Mouse (Mus musculus) layer of hippocampus, adult 18-20 months (tissue): ENCODE measurements around the gene Fahd1. TPM values are rescaled to one million over a fixed set of nuclear protein-coding genes. Genes with fewer than 3 reads are reported as not detected.
A peak's percentile ranks its signal among the peaks of the same experiment; 100 is the strongest.

ENCODE experiments used
- DNase-seq, 2 experiments: peaks; one replicate each; pipeline ENCODE4 v3.0.0; 2022; ENCODE audit warnings: low spot score in 2 of 2
- long read RNA-seq: library from polyadenylated mRNA; stranded (forward); transcript quantifications from one replicate; pipeline ENCODE4 v2.0.0, GENCODE M21; 2021
- total RNA-seq, 2 experiments: library from RNA; stranded (reverse); gene quantifications; 2 replicates each; pipeline ENCODE4 v1.2.3; 2021

Gene Fahd1
- total RNA-seq: 10 to 100 TPM; 21.4 to 21.7 TPM
- long read RNA-seq, transcript Fahd1-201 (1 exons, 1,473 nt): major isoform, 11 of 11 reads
- long read RNA-seq, partial matches to known transcripts: 0 of 11 reads
- long read RNA-seq, other reads (novel, unspliced or antisense): 0 of 11 reads

DNA sequence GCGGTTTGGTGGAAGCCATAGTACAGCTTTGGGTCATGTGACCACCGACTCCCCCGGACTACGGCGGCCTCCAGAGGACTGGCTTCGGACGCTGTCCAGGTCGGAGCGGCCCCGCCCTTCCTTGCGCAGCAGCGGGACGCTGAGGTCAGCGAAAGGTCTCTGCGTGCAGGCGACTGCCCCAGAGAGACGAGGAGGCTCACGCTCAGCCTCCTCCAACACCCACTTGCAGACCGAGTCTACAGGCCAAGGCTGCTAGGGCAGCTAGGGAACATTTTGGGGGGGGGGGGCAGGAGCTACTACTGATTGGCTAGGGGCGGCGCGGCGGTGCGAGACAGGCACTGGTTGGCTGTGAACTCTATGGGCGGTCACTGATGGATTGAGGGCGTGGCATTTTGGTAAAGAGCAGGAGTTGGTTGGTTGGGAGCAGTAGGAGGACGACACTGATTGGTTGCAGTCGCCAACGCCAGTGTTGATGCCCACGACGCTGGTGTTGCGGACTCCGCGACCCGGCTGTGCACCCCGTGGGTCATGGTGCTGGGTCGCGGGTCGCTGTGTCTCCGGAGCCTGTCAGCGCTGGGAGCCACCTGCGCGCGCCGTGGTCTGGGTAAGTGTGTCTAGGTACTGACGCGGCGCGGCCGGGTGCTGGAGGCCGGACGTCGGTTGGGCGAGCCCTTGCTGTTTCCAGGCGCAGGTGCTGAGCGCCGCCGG, at the start of gene Fahd1:
Gene Fahd1 (minus strand): TSS at position 300 of the 708 bp plus-strand sequence.
- DNase-seq: peak; percentile 95 to 98

DNA sequence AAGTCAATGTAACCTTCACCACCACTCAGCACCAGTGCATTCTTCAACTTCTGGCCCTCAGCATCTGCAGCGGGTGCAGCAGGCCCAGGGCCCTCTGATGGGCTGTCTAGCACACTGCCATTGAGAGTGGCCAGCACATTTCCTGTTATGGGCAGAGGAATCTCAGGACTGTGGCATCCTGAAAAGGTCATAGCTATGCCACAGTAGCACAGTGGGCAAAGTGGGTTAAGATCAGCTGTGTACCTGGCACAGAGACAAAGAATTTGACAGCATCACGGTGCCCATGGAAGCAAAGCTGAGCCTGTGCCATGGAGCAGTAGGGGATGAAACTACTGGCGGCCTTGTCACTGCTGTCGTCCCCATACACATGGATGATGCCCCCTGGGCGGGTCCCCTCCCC, 49.0 kb upstream of the Fahd1 start:
- no peak for DNase-seq

DNA sequence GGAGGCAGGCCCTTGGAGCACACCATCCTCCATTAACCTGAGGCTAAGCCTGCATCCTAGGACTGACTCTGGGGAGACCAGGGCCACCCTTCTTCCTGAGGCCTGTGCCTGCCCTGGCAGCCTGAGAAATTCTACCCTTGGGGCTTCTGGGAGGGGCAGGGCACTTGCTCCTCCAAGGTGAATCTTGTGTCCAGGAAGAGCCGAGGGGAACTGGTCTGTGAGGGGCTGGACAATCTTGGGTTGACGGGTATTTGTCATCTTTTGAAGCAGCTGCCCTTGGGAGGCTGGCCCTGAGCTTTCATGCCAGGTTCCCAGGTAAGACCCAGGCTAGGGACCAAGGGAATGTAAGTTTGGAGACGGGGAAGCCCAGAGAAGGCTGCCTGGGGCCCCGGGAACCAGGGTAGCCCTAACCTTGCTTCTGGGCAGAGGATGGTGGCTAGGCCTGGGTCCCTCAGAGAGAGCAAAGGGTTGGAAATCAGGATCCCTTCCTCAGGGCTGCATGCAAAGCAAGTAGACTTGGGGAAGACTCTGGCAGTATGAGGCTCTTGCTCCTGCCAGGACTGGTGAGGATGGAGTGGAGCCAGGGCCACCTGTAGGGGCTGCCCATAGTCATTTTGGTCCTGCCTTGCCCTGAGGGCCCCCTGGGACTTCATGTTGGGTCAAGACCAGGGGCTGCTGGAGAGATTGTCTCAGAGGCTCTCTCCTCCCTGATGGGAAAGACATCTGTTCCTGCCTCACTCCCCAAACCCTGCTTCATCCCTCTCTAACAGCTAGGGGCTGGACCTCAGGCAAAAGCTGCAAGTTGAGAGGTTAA, 48.1 kb upstream of the Fahd1 start:
- no peak for DNase-seq

DNA sequence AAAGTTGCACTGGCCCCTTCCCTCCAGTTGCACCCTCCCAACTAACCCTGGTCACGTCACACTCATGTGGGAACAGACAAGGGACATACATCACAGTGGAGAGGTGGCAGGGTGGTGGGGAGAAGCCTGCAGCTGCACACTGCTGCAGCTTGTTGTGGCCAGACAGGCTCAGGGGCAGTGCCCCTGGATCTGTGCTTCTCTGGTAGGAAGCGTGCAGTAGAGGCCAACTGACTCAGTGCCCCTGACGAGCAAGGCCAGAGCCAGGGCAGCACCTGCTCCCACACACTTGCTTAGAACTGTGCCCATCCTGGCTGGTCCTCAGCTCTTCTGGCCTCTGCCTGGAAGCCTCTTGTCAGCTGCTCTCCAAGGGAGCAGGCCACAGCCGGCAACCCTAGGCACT, 47.4 kb upstream of the Fahd1 start:
- no peak for DNase-seq

DNA sequence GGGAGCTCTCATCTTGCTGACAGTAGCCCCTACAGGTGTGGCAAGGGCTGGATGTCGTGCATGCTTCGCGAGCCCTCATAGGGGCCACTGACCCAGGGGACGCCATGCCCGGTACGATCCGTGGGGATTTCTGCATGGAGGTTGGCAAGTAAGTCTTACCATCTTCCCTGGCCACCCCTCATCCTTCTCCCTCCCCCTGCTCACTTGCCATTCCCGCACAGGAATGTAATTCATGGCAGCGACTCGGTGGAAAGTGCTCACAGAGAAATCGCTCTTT, 46.8 kb upstream of the Fahd1 start:
- no peak for DNase-seq

DNA sequence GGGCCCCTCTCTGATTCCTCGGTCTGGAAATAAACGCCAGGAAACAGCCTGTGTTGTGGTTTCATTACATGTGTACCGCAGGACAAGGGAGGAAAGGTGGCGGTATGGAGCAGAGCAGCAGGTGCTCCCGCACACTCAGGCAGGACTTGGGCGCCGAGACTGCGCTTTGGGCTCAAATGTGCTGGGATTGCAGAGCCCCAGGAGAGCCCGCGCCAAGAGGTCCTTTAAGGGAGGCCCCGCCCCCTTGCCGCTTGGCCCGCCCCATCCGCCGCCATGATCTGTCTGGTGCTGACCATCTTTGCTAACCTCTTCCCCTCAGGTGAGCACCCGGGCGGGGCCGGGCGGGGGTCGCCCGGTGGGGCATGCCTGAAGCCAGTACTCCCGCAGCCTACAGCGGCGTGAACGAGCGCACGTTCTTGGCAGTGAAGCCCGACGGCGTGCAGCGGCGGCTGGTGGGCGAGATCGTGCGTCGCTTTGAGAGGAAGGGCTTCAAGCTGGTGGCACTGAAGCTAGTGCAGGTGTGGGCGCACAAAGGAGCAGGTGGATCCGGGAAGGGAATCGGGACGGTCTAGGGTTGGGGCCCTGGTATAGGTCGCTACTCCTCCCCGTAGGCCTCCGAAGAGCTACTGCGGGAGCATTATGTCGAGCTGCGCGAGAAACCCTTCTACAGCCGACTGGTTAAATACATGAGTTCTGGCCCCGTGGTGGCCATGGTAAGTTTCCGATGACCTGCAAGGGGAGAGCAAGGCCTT, 46.3 kb upstream of the Fahd1 start, which contains the start of gene Nme3:
Gene Nme3 (plus strand): TSS at position 260 of the 752 bp plus-strand sequence.
- peak in 1 of 2 experiments; percentile 80 for DNase-seq

DNA sequence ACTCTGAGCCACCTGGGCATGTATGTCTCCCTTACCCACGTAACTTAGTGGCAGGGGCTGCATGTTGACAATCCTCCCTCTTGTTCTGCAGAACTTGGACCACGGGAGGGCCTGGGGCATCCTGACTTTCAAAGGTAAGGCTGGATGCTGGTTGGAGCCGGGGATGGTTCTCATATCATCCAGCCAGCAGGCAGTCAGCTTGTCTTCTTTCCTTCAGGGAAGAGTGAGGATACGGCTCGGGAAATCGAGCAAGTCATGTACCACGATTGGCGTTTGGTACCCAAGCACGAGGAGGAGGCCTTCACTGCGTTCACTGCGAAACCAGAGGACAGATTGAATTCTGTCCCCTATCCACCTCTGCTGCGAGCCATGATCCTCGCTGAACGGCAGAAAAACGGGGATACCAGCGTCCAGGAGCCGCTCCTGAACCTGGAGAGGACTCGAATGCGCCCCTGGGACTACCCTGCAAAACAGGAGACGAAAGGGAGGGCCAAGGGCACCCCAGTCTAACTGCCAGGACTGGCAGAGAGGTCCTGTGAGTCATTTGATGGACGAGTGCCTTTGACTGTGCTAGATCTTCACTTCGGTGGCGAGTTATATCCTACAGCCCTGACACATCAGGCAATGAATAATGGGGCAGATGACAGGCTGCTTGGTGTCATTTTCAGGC, 45.5 kb upstream of the Fahd1 start:
- DNase-seq: no peak

DNA sequence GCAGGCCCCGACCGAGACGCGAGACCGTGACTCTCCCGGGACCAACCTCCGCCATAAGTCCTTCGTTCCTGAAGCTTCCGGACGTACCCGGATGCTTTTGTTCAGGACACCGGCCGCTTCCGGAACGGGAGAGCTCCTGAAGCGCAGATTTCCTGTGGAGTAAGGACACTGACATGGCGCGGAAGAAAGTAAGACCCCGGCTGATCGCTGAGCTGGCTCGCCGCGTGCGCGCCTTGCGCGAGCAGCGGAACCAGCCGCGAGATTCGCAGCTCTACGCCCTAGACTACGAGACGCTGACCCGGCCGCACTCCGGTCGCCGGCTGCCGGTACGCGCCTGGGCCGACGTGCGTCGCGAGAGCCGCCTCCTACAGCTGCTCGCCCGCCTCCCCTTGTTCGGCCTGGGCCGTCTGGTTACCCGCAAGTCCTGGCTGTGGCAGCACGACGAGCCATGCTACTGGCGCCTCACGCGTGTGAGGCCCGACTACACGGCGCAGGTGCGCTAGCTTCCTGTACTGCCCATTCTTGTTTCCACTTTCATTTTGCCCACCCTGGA, 44.9 kb upstream of the Fahd1 start, which contains the start of the genes Eme2 and Mrps34:
Gene Eme2 (minus strand): TSS at position 93 of the 553 bp plus-strand sequence.
Gene Mrps34 (plus strand): TSS at position 122 of the 553 bp plus-strand sequence.
- DNase-seq: peak; percentile 86 to 90

DNA sequence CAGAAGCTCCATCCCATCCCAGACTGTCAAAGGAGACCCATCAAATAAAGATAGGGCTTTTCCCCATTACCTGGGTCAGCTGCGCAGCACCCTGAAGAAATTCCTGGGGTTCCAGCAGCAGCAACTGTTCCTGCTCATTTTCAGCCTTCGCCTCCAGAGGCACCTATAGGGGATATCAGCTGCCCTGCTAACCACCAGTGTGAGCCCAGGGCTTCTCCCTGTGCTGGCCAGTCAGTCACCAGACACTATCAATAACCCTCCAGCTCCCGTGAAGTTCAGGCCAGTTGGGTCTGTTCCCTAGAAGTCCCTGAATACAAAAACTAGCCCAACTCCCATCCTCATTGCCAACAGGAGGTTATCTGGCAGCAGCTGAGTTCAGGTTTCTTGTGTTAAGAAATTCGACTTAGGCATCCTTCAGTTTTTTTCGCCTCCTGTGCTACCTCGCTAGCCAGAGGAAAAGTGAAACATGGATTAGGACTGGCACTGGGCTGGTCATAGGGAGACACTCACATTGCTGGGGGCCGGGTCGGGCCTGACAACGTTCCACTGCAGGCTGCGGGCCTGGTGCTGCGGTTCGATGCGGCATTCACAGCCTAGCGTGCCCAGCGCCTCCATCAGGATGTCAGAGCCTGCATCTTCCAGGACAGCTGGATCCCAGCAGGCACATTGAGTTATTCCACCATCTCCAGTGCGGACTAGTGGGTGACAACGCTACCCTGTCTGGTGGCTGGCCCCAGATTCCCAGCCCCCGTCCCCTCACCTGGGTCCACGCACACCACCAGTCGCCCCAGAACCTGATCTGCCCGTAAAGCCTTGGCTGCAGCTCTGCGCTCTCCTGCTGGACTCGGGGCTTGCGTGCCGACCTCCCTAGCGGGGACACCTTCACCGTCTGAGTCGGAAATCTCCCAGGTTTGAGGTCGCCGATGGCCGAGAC, 44.2 kb upstream of the Fahd1 start:
- DNase-seq: no peak

DNA sequence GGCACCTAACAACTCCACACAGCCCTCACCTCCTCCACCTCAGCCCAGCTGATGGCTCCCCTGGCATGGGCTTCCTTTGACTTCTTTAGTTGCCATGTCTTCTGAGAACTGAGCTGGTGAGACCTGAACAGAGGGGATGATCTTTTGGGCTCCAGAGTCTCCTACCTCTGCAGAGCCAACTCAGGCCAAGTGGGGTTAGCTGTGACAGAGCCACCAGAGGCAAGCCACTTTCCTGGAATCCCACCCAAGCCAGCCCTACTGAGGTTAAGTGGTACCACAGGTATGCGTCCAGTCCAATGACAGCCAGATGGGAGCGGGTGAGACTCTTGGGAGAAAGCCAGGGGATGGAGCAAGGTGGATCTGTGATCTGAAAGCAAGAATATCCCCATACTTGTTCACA, 43.1 kb upstream of the Fahd1 start:
- no peak for DNase-seq

DNA sequence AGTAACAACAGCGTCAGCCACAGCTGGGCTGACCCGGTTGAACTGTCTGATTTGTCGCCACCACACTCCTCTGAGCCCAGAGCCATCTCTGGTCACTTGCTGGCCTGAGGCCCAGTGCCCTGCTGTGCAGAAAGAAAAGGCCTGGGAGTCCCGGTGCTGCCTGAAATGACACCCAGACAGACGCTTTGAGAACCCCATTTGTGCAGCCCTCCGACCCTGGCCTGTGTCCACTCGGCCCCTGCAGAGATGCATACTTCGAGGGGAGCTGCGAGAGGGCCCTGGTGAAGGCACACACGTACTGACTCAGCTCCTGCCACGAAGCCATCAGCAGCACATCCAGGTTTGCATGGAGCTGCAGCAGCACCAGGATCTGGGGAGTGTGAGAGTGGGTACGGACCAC, 42.6 kb upstream of the Fahd1 start:
- no peak for DNase-seq

DNA sequence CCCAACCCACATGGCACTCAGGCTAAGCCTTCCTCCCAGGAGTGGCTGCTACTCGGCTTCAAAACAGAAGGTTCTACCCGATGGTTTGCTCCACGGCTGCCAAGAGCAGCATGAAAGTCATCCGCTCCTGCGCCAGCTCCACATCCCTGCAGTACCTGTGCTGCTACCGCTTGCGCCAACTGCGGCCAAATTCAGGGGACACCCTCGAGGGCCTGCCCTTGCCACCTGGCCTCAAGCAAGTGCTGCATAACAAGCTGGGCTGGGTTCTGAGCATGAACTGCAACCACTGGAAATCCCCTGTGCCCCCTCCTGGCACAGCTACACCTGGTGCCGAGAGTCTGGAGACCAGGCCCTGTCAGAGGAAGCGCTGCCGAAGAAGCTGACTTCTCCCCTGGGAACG, 41.2 kb upstream of the Fahd1 start:
- no peak for DNase-seq

DNA sequence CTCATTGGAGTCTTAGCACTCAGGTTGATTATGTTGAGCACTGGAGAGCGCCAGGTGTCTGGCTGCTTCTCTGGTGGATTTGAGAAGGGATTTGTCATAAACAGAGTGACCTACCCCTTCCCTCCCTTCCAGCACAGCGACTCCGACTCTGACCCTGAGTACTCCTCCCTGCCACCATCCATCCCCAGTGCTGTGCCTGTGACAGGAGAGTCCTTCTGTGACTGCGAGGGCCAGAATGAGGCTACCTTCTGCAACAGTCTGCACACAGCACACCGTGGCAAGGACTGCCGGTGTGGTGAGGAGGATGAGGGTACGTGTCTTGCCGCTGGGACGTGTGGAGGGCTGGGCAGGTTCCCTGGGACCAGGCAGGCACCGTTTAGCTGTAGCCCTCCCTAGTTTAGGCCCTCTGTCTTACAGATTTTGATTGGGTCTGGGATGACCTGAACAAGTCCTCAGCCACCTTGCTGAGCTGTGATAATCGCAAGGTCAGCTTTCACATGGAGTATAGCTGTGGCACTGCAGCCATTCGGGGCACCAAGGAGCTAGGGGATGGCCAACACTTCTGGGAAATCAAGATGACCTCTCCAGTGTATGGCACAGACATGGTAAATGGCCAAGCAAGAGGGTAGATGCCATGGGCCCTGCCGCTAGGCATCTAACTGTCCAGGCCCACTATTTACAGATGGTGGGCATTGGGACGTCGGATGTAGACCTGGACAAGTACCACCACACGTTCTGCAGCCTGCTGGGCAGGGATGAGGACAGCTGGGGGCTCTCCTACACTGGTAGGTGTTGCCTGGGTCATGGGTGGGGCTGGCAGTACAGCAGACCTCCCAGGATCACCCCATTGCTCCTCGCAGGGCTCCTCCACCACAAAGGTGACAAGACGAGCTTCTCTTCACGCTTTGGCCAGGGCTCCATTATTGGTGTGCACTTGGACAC, 40.3 kb upstream of the Fahd1 start:
- no peak for DNase-seq

DNA sequence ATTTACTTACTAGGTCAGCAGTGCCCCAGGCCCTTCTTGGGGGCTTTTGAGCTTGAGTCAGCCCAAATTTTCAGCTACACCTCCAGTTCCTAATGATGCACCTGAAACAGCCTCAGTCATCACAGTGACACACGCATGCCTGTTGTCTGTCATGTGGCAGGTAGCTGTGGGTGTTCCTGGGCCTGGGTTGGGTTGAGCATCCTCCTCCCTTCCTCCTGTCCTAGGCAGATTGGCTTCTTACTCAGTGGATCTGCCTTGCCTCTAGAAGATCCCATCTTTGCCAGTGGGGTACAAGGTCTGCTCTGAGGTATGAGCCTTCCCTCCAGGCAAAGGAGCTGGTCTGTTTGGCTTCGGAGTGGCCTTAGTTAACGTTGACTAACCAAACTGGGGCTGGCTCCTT, 38.7 kb upstream of the Fahd1 start:
- no peak for DNase-seq

DNA sequence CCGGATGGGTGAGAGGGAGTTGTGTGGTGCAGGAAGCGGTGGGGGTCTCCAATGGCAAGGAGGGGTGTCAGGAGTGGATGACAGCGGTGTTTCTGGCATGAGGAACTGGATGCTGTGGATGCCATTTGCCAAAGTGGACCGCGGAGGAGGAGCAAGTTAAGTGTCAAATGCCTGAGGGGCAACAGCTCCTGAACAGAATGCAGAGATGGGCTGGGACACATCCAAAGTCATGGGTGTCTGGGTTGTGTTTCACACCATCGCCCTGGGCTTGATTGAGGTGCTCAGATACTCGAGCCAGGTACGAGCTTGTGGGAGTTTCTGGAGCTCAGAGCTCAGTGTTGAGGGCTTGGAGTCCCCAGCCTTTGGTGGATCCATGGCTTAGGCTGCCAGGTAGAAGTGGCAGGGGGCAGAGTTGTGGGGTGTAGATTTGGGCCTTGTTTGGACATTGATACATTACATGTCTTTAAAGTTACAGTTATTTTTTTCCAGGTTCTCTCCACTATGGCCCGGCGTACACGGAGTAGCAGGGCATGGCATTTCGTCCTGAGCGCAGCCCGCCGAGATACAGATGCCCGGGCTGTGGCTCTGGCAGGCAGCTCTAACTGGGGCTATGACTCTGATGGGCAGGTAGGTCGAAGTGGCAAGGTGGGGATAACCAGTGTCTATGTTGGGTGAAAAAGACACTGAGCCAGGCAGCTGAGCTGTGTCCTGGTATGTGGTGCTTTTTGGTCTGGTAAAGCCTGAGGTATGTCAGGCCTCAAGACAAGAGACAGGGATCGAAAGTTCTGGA, 37.3 kb upstream of the Fahd1 start:
- no peak for DNase-seq

DNA sequence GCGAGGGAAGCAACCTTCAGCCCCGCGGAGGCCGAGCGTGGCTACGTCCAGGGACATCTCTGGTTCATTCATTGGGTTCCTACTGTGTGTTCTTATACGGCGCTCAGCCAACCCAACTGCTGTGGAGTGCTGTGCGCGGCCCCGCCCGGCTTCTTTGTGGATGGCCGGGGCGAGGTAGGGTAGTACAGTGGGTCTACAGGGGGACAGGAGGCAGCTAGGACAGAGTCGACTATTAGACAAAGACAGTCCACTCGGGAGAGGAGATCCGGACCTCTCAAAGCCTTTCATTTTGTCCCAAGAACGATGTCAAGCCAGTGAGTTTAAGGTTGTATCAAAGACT, 36.7 kb upstream of the Fahd1 start:
- no peak for DNase-seq

DNA sequence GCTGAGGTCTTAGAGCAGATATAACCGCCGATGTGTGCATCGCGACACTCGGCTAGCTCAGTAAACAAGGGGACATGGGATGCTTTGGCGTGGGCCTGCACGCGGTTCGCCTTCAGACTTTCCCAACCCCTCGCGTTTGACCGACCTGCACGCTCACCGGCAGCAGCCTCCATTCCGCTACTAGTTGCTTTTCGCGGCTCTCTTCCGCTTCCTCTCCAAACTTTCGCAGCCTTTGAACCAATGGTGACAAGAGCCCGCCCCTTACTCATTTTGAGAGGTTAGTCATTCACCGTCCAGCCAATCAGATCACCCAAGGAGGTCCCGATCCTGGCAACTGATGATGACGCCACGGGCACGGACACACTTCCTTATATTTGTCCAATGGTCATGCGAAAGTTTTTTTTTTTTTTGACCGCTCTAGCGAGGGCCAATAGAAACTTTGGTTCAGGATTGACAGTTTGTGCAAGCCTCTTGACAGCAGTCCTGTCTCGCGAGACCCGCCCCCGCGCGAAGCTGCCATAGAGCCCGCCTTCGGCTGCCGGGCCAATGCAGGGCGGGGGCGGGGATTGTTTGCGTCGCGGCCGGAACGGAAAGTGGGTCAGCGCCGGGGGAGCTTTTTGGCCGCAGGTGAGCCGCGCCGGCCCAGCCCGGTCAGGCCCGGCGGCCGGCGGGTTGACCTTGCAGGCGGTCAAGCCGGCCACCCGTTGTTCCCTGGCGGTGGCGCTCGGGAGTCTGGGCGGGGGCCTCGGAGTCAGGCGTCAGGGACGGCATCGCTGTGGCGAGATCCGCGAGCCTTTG, 36.2 kb upstream of the Fahd1 start, which contains the start of the genes Nubp2 and Spsb3:
Gene Nubp2 (minus strand): TSS at position 216 of the 798 bp plus-strand sequence.
Gene Spsb3 (plus strand): TSS at position 510 of the 798 bp plus-strand sequence.
- DNase-seq: peak; percentile 98 to 100
